Mouse (Mus musculus) neural tube, embryonic 12.5 days (tissue): ENCODE measurements at regions not wholly inside any gene's neighbourhood (a gene's known extent, or its start where the extent isn't known, plus 50 kb on each side); places are given as distances from the start of the nearest gene placed in this dataset.
A peak's percentile ranks its signal among the peaks of the same experiment; 100 is the strongest.

Experiments used
- ATAC-seq: fragments of 200-750 bp; cut with Nextera tagmentation; 2 replicates; pipeline ENCODE4 v1.8.0; 2017; ENCODE audit warnings: low read depth, mild to moderate bottlenecking, moderate TSS enrichment, moderate library complexity; ENCODE audit not compliant: low FRiP score
- H3K27ac ChIP-seq: fragments of 300-500 bp; sonication (generic); 2 replicates; pipeline ENCODE4 v1.5.1; 2016
- H3K27me3 ChIP-seq: fragments of 300-500 bp; sonication (generic); replicated peaks from 2 replicates; pipeline ENCODE4 v1.6.1; 2016; ENCODE audit warnings: mild to moderate bottlenecking
- H3K36me3 ChIP-seq: fragments of 300-500 bp; sonication (generic); 2 replicates; pipeline ENCODE4 v1.6.1; 2016; ENCODE audit warnings: mild to moderate bottlenecking
- H3K4me1 ChIP-seq: fragments of 300-500 bp; sonication (generic); 2 replicates; pipeline ENCODE4 v1.6.1; 2016
- H3K4me2 ChIP-seq: fragments of 300-500 bp; sonication (generic); replicated peaks from 2 replicates; pipeline ENCODE4 v1.6.1; 2016; ENCODE audit warnings: mild to moderate bottlenecking
- H3K4me3 ChIP-seq: fragments of 300-500 bp; sonication (generic); 2 replicates; pipeline ENCODE4 v1.5.1; 2016
- H3K9ac ChIP-seq: fragments of 300-500 bp; sonication (generic); 2 replicates; pipeline ENCODE4 v1.6.1; 2016; ENCODE audit warnings: mild to moderate bottlenecking
- H3K9me3 ChIP-seq: fragments of 300-500 bp; sonication (generic); 2 replicates; pipeline ENCODE4 v1.6.1; 2016; ENCODE audit warnings: mild to moderate bottlenecking
- WGBS: fragments of 180-500 bp; shearing (Covaris S2); methylation state at CpG from one replicate; pipeline ENCODE4 v1.1.7; 2016; 5-methylcytosine and 5-hydroxymethylcytosine counted together

GRCm38 (mm10) chr12:99629606-99630005 is 66.2 kb upstream of the Foxn3 start:
- H3K9me3 ChIP-seq, result no peaks in the 10 kb centered on the region
- no peak overlapping the region for H3K4me3 ChIP-seq
- H3K36me3 ChIP-seq, result no peaks in the 10 kb centered on the region
- H3K27me3 ChIP-seq, result no peaks in the 10 kb centered on the region
- peaks cover 12% of the 10 kb centered on the region for H3K4me1 ChIP-seq
- no peak overlapping the region for H3K4me2 ChIP-seq
- WGBS, result 94% methylated on average over 4 of the region's 4 CpGs
- no peak overlapping the region for H3K27ac ChIP-seq
- ATAC-seq, result no peak
- H3K9ac ChIP-seq, result no peak overlapping the region

GRCm38 (mm10) chr12:99628421-99628820 is 65.0 kb upstream of the Foxn3 start:
- Histone ChIP-seq H3K27me3 (no peaks in the 10 kb centered on the region), H3K9me3 (no peaks in the 10 kb centered on the region), H3K9ac (no peak overlapping the region), H3K27ac (no peak overlapping the region), H3K4me3 (peak overlapping the region; percentile 65; the same call in 1 of the 2 replicates), H3K36me3 (no peaks in the 10 kb centered on the region), H3K4me1 (peaks cover 12% of the 10 kb centered on the region), H3K4me2 (peak overlapping the region; percentile 79)
- ATAC-seq, result no peak
- WGBS, result 68% methylated on average over 3 of the region's 3 CpGs

- ATAC-seq, result peak; percentile 95
- 0% methylated on average over 30 of the region's 30 CpGs for WGBS
Observed at GRCm38 (mm10) chr12:99627898-99628231, 64.5 kb upstream of the Foxn3 start.

GRCm38 (mm10) chr12:99627201-99627897 is 64.0 kb upstream of the Foxn3 start:
- H3K4me3 ChIP-seq, result peak overlapping the region; percentile 65
- under 1% methylated on average over 40 of the region's 40 CpGs for WGBS
- H3K4me1 ChIP-seq, result peaks cover 12% of the 10 kb centered on the region
- peak; percentile 83 for ATAC-seq
- no peaks in the 10 kb centered on the region for H3K36me3 ChIP-seq
- no peak overlapping the region for H3K27ac ChIP-seq
- H3K27me3 ChIP-seq, result no peaks in the 10 kb centered on the region
- H3K9me3 ChIP-seq, result no peaks in the 10 kb centered on the region
- H3K9ac ChIP-seq, result peak overlapping the region; percentile 63
- H3K4me2 ChIP-seq, result peak overlapping the region; percentile 79

More at GRCm38 (mm10) chr12:99627898-99628231, 64.5 kb upstream of the Foxn3 start:
- Histone ChIP-seq H3K27ac (no peak overlapping the region), H3K4me3 (peak overlapping the region; percentile 65), H3K4me2 (peak overlapping the region; percentile 79), H3K4me1 (peaks cover 12% of the 10 kb centered on the region), H3K9me3 (no peaks in the 10 kb centered on the region), H3K27me3 (no peaks in the 10 kb centered on the region), H3K36me3 (no peaks in the 10 kb centered on the region), H3K9ac (peak overlapping the region; percentile 63)

- no peaks in the 10 kb centered on the region for H3K9me3 ChIP-seq
- H3K9ac ChIP-seq, result no peak overlapping the region
- no peak overlapping the region for H3K4me3 ChIP-seq
- H3K4me1 ChIP-seq, result peaks cover 12% of the 10 kb centered on the region
- H3K36me3 ChIP-seq, result no peaks in the 10 kb centered on the region
- no peak for ATAC-seq
- no peaks in the 10 kb centered on the region for H3K27me3 ChIP-seq
- WGBS, result 91% methylated on average over 4 of the region's 4 CpGs
- H3K4me2 ChIP-seq, result no peak overlapping the region
- H3K27ac ChIP-seq, result no peak overlapping the region
Observed at GRCm38 (mm10) chr12:99626147-99626546, 62.8 kb upstream of the Foxn3 start.

GRCm38 (mm10) chr12:99625094-99625493 is 61.7 kb upstream of the Foxn3 start:
- Histone ChIP-seq H3K27me3 (no peaks in the 10 kb centered on the region), H3K4me1 (peaks cover 12% of the 10 kb centered on the region), H3K27ac (no peak overlapping the region), H3K36me3 (no peaks in the 10 kb centered on the region), H3K9me3 (no peaks in the 10 kb centered on the region), H3K9ac (no peak overlapping the region), H3K4me3 (no peak overlapping the region), H3K4me2 (no peak overlapping the region)
- WGBS, result 95% methylated on average over 9 of the region's 9 CpGs
- ATAC-seq, result no peak

- Histone ChIP-seq H3K9me3 (no peaks in the 10 kb centered on the region), H3K36me3 (no peaks in the 10 kb centered on the region), H3K4me3 (no peak overlapping the region), H3K27me3 (no peaks in the 10 kb centered on the region), H3K4me1 (peaks cover 5% of the 10 kb centered on the region), H3K4me2 (no peak overlapping the region), H3K9ac (no peak overlapping the region), H3K27ac (no peak overlapping the region)
- WGBS, result 88% methylated on average over 2 of the region's 2 CpGs
- no peak for ATAC-seq
Observed at GRCm38 (mm10) chr12:99622238-99622637, 58.9 kb upstream of the Foxn3 start.

GRCm38 (mm10) chr12:99617241-99617804 is 53.9 kb upstream of the Foxn3 start:
- Histone ChIP-seq H3K9ac (no peak overlapping the region), H3K9me3 (no peaks in the 10 kb centered on the region), H3K4me3 (no peak overlapping the region), H3K27me3 (no peaks in the 10 kb centered on the region), H3K36me3 (no peaks in the 10 kb centered on the region), H3K27ac (no peak overlapping the region), H3K4me1 (no peaks in the 10 kb centered on the region), H3K4me2 (no peak overlapping the region)
- 83% methylated on average over 14 of the region's 14 CpGs for WGBS
- ATAC-seq, result no peak

GRCm38 (mm10) chr12:99614420-99614819 is 51.0 kb upstream of the Foxn3 start:
- no peak for ATAC-seq
- 79% methylated on average over 6 of the region's 6 CpGs for WGBS

More at GRCm38 (mm10) chr12:99614420-99614819, 51.0 kb upstream of the Foxn3 start:
- Histone ChIP-seq H3K4me3 (no peak overlapping the region), H3K4me2 (no peak overlapping the region), H3K9ac (no peak overlapping the region), H3K4me1 (no peaks in the 10 kb centered on the region), H3K9me3 (no peaks in the 10 kb centered on the region), H3K27me3 (no peaks in the 10 kb centered on the region), H3K27ac (no peak overlapping the region), H3K36me3 (no peaks in the 10 kb centered on the region)
